Mouse (Mus musculus): ENCODE results near the gene Cfap61.

The Cfap61 gene

GRCm38 (mm10) chr2:146010816-146011215 lies 76.2 kb downstream of the Cfap61 start:
- DNase-seq (ENCODE audit: low spot score): no peak

GRCm38 (mm10) chr2:146015341-146016186 lies 81.0 kb downstream of the Cfap61 start:
- no peak for DNase-seq (ENCODE audit: low spot score)

- DNase-seq (ENCODE audit: low spot score): no peak
Observed at GRCm38 (mm10) chr2:146022846-146023245, 88.3 kb downstream of the Cfap61 start.

- no peak for DNase-seq (ENCODE audit: low spot score)
Observed at GRCm38 (mm10) chr2:146043640-146044039, 109.1 kb downstream of the Cfap61 start.

- DNase-seq (ENCODE audit: low spot score): no peak
Observed at GRCm38 (mm10) chr2:146044926-146045890, 110.6 kb downstream of the Cfap61 start.

GRCm38 (mm10) chr2:146047691-146048090 lies 113.1 kb downstream of the Cfap61 start:
- DNase-seq (ENCODE audit: low spot score): no peak

GRCm38 (mm10) chr2:146048221-146048829 lies 113.7 kb downstream of the Cfap61 start:
- DNase-seq (ENCODE audit: low spot score): no peak

GRCm38 (mm10) chr2:146049339-146049738 lies 114.8 kb downstream of the Cfap61 start:
- DNase-seq (ENCODE audit: low spot score): no peak

GRCm38 (mm10) chr2:146050069-146050468 lies 115.5 kb downstream of the Cfap61 start:
- no peak for DNase-seq (ENCODE audit: low spot score)

GRCm38 (mm10) chr2:146051334-146051733 lies 116.8 kb downstream of the Cfap61 start:
- DNase-seq (ENCODE audit: low spot score): no peak

GRCm38 (mm10) chr2:146057123-146057522 lies 122.5 kb downstream of the Cfap61 start:
- no peak for DNase-seq (ENCODE audit: low spot score)

- DNase-seq (ENCODE audit: low spot score): no peak
Observed at GRCm38 (mm10) chr2:146058791-146059190, 124.2 kb downstream of the Cfap61 start.

- no peak for DNase-seq (ENCODE audit: low spot score)
Observed at GRCm38 (mm10) chr2:146061421-146062300, 127.1 kb downstream of the Cfap61 start.

- no peak for DNase-seq (ENCODE audit: low spot score)
Observed at GRCm38 (mm10) chr2:146062330-146063092, 127.9 kb downstream of the Cfap61 start.

GRCm38 (mm10) chr2:146063093-146064074 lies 128.8 kb downstream of the Cfap61 start:
- no peak for DNase-seq (ENCODE audit: low spot score)

- DNase-seq (ENCODE audit: low spot score): no peak
Observed at GRCm38 (mm10) chr2:146067364-146067763, 132.8 kb downstream of the Cfap61 start.

GRCm38 (mm10) chr2:146073300-146073699 lies 138.7 kb downstream of the Cfap61 start:
- DNase-seq (ENCODE audit: low spot score): no peak

- DNase-seq (ENCODE audit: low spot score): no peak
Observed at GRCm38 (mm10) chr2:146077117-146077516, 142.5 kb downstream of the Cfap61 start.

GRCm38 (mm10) chr2:146080282-146080681 lies 145.7 kb downstream of the Cfap61 start:
- no peak for DNase-seq (ENCODE audit: low spot score)

Data from spleen, adult 12 weeks (tissue).